In genomic region chr2:34225470-34225869, GRCm38 (mm10) we compare ENCODE assay signal across 14 mouse cellular contexts.
"Had no signal": no experiment of that assay in that cellular context is flagged by ENCODE, and none has a peak within 500 bp of the region (broad histone marks: within the 10 kb centered on the region; RNA-seq: fewer than 3 reads in every experiment).

No protein-coding gene starts in this region.

- H3K27ac ChIP-seq: kidney, embryonic 15.5 days; limb, embryonic 13.5 days; liver, embryonic 14.5 days; stomach, embryonic 15.5 days had no signal

- H3K4me2 ChIP-seq: kidney, embryonic 15.5 days; limb, embryonic 13.5 days; stomach, embryonic 15.5 days had no signal

- H3K36me3 ChIP-seq: kidney, embryonic 15.5 days; limb, embryonic 13.5 days; stomach, embryonic 15.5 days had no signal

- DNase-seq: kidney, adult 2 months; kidney, postnatal 14 days; left cerebral cortex, postnatal 4 days; lung, adult 18-20 months; lung, postnatal 10 days; lung, postnatal 4 days; right cerebral cortex, postnatal 14 days; thymus, adult 2 months; thymus, postnatal 25 days had no signal

- ATAC-seq: midbrain, embryonic 16.5 days had no signal

- H3K4me3 ChIP-seq: kidney, embryonic 15.5 days; limb, embryonic 13.5 days; stomach, embryonic 15.5 days had no signal

- H3K9me3 ChIP-seq: kidney, embryonic 15.5 days; limb, embryonic 13.5 days; stomach, embryonic 15.5 days had no signal

- H3K27me3 ChIP-seq: kidney, embryonic 15.5 days; limb, embryonic 13.5 days; stomach, embryonic 15.5 days had no signal

- H3K9ac ChIP-seq: kidney, embryonic 15.5 days; limb, embryonic 13.5 days; liver, embryonic 14.5 days; stomach, embryonic 15.5 days had no signal
